Mouse (Mus musculus) B cell, adult 2 months (primary cell): ENCODE results near the gene Myo3a.

Experiments used
- DNase-seq, 2 experiments: peaks; one replicate each; pipeline ENCODE4 v3.0.0; 2022

Gene Myo3a

DNA sequence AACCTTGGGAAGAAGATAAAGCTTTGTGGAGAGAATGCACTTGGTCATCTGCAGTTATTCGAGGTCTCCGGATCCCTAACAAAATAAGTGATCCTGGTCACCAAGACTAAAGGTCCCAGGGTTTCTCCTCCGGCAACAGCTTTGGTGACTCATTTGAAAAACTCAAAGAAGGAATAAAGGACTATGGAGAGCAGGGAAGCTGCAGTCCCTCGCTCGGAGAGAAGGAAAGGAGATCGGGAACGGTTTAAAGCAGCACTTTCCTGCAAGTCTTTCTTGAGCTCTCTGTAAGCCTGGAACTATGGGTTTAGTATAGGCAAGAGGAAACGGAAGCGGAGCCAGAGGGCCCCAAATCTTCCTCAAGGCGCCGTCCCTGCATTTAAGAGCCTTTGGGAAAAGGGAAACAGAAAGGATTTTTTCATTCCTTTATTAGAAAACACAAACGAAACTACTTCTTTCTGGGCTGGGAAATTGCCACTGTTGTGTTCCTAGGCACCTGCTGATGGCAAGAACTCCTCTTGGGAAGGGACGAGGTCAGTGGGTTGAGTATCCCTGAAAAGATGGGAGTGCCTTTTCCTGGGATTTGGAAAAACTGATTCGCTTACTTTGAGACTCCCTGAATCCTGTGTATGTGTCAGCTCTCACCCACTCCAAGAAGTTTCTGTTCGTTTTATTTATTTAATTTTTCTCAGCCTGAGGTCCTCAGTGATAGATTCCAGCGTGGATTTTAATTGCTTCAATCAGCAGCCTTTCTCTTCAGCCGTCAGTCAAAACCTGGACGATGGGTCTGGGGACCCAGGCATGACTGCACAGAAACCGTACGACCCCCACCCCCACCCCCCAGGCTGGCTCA is 393.9 kb downstream of the Myo3a start:
- DNase-seq = no peak

DNA sequence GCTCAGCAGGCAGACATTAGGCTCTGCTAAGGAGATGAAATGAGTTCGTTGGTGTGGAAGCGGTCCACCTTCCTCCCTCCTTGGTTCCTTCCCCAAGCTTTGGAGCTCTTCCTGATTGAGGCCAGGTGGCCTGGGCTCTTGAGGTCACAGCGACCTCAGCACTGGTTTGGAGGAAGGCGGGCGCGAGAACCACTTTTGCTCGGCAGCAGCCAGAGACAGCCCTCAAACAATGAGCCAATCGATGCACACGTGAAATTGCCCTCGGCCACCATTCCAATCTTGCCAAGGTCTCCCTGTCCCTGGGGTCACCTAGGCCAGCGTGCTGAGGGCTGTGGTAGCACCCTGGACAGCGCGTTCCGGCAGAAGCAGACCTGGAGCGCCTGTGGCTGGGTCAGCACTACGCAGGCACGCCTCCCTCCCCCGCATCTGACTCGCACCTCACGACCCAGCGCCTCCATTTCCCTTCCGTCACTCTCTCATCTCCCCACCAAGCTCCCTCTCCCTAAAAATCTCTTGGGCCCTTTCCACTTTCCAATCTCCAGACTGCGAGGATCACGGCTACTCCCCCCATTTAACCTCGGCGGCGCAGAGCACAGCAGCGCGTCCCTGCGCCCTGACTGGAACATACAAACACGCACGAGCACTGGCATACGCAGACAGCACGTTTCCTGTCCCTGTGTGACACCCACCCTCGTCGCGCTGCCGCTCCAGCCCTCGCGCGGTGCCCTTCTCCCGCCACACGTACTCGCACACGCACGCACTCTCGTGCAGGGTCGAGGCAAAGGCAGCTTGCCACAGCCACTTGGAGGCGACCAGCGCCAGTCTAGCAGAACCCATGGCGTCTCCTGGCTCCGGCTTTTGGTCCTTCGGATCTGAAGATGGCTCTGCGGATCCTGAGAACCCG is 394.8 kb downstream of the Myo3a start, which contains the start of gene Gad2:
TSS of gene Gad2 (plus strand) at position 378 of the 904 bp plus-strand sequence.
- no peak for DNase-seq

DNA sequence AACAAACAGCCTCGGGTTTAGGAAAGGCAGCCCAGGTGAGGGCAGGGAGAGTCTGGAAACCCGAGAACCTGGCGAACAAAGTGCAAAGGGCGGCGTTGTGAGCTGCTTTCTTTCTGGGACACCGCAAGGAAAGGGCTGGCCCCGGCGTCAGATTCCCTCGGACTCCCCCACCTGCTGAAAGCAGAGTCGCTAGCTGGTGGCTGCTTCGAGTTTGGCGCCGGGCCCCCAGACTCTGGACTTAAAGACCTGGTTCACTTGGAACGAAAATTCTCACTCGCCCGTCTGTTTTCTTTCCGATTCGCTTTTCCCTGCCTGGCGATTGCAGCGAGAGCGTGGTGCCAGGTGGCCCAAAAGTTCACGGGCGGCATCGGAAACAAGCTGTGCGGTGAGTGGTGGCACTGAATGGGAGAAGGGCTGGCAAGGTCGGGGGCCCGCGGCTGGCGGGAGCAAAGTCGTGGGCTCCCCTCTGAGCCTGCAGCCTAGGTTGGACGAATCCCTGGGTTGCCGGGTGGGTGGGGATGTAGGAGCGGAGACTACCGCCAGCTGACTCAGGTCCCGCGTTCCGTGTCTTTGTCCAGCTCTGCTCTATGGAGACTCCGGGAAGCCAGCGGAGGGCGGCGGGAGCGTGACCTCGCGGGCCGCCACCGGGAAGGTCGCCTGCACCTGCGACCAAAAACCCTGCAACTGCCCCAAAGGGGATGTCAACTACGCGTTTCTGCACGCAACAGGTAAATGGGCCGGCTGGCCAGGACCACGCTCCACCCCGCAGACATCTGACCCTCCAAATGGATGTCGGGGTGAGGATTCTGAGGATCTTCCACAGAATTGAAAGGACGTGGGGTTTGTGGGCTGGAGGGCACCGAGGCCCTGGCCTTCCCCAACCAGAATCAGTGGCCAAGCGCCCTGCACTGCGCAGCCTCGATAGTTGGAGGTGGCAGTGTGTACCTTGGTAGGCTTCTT is 396.1 kb downstream of the Myo3a start:
- DNase-seq = no peak

DNA sequence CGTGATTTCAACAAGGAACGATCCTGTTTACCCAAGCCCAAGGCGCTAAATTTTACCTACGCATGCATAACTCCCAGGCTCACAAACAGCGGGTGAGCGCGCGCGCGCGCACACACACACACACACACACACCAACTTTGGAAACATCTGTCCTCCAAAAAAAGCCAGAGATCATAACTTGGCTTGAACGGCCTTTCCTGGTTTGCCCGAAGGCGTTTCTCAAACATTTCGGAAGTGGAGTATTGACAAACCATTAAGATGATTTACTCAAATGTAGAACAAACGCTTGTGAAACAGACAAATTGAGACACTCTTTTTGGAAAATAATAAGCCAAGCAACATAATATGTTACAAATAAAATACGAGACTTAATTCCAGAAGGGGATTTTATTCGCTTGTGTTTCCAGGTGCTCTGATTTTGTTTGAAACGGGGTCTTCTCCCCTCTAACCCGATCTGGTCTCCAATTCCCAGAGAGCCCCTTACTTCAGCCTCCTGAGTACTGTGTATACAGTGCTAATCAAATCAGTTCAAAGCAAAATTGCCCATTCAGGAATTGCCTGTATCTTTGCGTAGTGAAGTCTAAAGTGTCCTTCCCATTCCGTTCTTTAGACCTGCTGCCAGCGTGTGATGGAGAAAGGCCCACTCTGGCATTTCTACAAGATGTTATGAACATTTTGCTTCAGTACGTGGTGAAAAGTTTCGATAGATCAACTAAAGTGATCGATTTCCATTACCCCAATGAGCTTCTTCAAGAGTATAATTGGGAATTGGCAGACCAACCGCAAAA is 397.1 kb downstream of the Myo3a start:
- DNase-seq = no peak

- no peak for DNase-seq
Measured at GRCm38 (mm10) chr2:22625096-22625960, 398.0 kb downstream of the Myo3a start.

- no peak for DNase-seq
Measured at GRCm38 (mm10) chr2:22627147-22627666, 399.9 kb downstream of the Myo3a start.

- no peak for DNase-seq
Measured at GRCm38 (mm10) chr2:22627819-22628432, 400.6 kb downstream of the Myo3a start.

GRCm38 (mm10) chr2:22634766-22635165 is 407.5 kb downstream of the Myo3a start:
- DNase-seq = peak; percentile 43 to 52

- DNase-seq = no peak
Measured at GRCm38 (mm10) chr2:22646134-22646533, 418.8 kb downstream of the Myo3a start.

GRCm38 (mm10) chr2:22648394-22648793 is 421.1 kb downstream of the Myo3a start:
- DNase-seq = no peak

- DNase-seq = no peak
Measured at GRCm38 (mm10) chr2:22651826-22652225, 424.5 kb downstream of the Myo3a start.

GRCm38 (mm10) chr2:22663731-22664130 is 436.4 kb downstream of the Myo3a start:
- no peak for DNase-seq
